Mouse (Mus musculus) limb, embryonic 13.5 days (tissue): Measurements from ENCODE around the gene Cul9. TPM values are rescaled to one million over a fixed set of nuclear protein-coding genes. Genes with fewer than 3 reads are reported as not detected.
A peak's percentile ranks its signal among the peaks of the same experiment; 100 is the strongest.
"Not testable (repeated sequence)": the region's sequence is repeated elsewhere in the genome, so short reads cannot be mapped to it uniquely, and the experiment has no call there.

ENCODE experiments used
- ATAC-seq: fragments of 200-750 bp; cut with Nextera tagmentation; 2 replicates; pipeline ENCODE4 v1.8.0; 2017; ENCODE audit warnings: low read depth, moderate number of reproducible peaks, moderate TSS enrichment; ENCODE audit not compliant: low FRiP score
- H3K27ac ChIP-seq: fragments of 300-500 bp; sonication (generic); 2 replicates; pipeline ENCODE4 v1.5.1; 2015; ENCODE audit warnings: inconsistent platforms, mild to moderate bottlenecking, moderate library complexity
- H3K27me3 ChIP-seq: fragments of 300-500 bp; sonication (generic); 2 replicates; pipeline ENCODE4 v1.6.1; 2015; ENCODE audit warnings: mild to moderate bottlenecking, inconsistent platforms
- H3K36me3 ChIP-seq: fragments of 300-500 bp; sonication (generic); 2 replicates; pipeline ENCODE4 v1.6.1; 2015; ENCODE audit warnings: inconsistent platforms, mild to moderate bottlenecking, moderate library complexity
- H3K4me1 ChIP-seq: fragments of 300-500 bp; sonication (generic); 2 replicates; pipeline ENCODE4 v1.6.1; 2015; ENCODE audit warnings: inconsistent platforms
- H3K4me2 ChIP-seq: fragments of 300-500 bp; sonication (generic); replicated peaks from 2 replicates; pipeline ENCODE4 v1.6.1; 2015; ENCODE audit warnings: inconsistent platforms, mild to moderate bottlenecking, moderate library complexity
- H3K4me3 ChIP-seq: fragments of 300-500 bp; sonication (generic); 2 replicates; pipeline ENCODE4 v1.5.1; 2015; ENCODE audit warnings: moderate library complexity, mild to moderate bottlenecking, inconsistent platforms
- H3K9ac ChIP-seq: fragments of 300-500 bp; sonication (generic); 2 replicates; pipeline ENCODE4 v1.6.1; 2015; ENCODE audit warnings: mild to moderate bottlenecking, inconsistent platforms
- H3K9me3 ChIP-seq: fragments of 300-500 bp; sonication (generic); 2 replicates; pipeline ENCODE4 v1.6.1; 2016; ENCODE audit warnings: inconsistent platforms
- WGBS: fragments of 180-500 bp; shearing (Covaris S2); methylation state at CpG from one replicate; pipeline ENCODE4 v1.1.7; 2015; 5-methylcytosine and 5-hydroxymethylcytosine counted together
- polyA plus RNA-seq: library from polyadenylated mRNA; unstranded; fragments of >200 nt; fragmentation: Nextera tagmentation; extraction: Ambion mirVana; gene quantifications from 2 replicates; pipeline ENCODE4 v1.2.1, GENCODE M21; 2015

Cul9 gene
- polyA plus RNA-seq, 1 experiment from 2014 or later: 12.4 TPM

DNA sequence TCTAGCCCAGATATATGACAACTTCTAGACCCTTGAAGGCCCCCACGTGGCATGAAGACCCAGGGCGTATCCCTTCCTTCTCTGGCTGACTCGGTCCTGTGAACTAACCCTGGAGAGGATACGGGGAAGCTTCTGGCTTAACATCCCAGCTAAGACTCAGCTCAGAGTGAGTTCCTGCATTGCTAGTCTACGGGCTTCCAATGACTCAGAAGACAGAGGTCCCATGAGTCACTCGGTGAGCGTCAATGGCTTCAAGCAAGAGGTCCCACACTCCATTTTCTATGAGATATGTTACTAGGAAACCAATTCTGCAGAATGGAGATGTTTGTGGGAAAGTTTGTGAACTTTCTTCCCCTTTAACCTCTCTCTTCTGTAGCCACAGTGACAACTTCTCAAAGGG lies 28.3 kb upstream of the Cul9 start:
- WGBS: 95% methylated on average over 7 of the region's 7 CpGs
- Histone ChIP-seq H3K9ac (no peak overlapping the region), H3K36me3 (peaks cover 93% of the 10 kb centered on the region), H3K27me3 (no peaks in the 10 kb centered on the region), H3K4me1 (no peaks in the 10 kb centered on the region), H3K9me3 (no peaks in the 10 kb centered on the region), H3K4me3 (no peak overlapping the region), H3K4me2 (no peak overlapping the region), H3K27ac (no peak overlapping the region)
- ATAC-seq: no peak

DNA sequence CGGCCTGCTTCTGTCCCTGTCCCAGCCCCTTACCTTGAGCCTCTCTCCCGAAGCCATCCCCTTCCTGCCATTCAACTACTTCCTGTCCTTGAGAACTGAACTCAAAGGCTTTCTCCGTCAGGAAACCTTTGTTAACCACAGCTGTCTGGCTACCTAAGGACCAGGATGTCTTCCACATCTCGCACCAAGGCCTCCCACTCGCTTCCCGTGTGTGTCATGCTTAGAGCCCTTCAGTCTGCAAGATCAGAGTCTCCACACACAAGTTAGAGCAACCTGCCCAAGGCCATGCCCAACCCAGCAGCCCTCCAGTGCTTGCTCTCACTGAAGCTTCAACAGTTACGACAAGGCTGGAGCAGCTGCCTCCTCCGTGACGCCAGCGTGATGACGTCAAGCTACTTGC lies 24.8 kb upstream of the Cul9 start:
- Histone ChIP-seq H3K4me1 (no peaks in the 10 kb centered on the region), H3K36me3 (peaks cover 97% of the 10 kb centered on the region), H3K9me3 (no peaks in the 10 kb centered on the region), H3K27me3 (no peaks in the 10 kb centered on the region), H3K9ac (no peak overlapping the region), H3K4me3 (no peak overlapping the region), H3K27ac (no peak overlapping the region; the same call in 1 of the 2 replicates), H3K4me2 (no peak overlapping the region)
- WGBS: 91% methylated on average over 11 of the region's 11 CpGs
- no peak for ATAC-seq

DNA sequence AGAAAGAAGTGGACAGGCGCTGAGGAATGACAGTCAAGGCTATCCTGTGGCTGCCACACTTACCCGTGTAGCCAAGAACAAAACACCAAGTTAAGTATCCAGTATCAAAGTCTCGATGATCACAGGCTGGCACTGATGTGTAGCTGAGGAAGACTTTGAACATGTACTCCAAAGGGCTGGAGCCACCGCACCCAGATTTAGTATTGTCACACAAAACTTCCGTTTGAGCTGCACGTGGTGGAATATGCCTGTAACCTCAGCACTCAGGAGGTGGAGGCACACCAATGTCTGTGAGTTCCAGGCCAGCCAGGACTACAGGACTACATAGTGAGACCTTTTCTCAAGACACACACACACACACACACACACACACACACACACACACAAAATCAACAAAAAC lies 13.0 kb upstream of the Cul9 start:
- no peak overlapping the region for H3K9ac ChIP-seq
- H3K4me2 ChIP-seq: no peak overlapping the region
- peaks cover 15% of the 10 kb centered on the region for H3K36me3 ChIP-seq
- no peaks in the 10 kb centered on the region for H3K9me3 ChIP-seq
- 96% methylated on average over 6 of the region's 6 CpGs for WGBS
- H3K4me1 ChIP-seq: peaks cover 18% of the 10 kb centered on the region
- ATAC-seq: no peak
- H3K27me3 ChIP-seq: no peaks in the 10 kb centered on the region
- H3K27ac ChIP-seq: no peak overlapping the region
- no peak overlapping the region for H3K4me3 ChIP-seq

DNA sequence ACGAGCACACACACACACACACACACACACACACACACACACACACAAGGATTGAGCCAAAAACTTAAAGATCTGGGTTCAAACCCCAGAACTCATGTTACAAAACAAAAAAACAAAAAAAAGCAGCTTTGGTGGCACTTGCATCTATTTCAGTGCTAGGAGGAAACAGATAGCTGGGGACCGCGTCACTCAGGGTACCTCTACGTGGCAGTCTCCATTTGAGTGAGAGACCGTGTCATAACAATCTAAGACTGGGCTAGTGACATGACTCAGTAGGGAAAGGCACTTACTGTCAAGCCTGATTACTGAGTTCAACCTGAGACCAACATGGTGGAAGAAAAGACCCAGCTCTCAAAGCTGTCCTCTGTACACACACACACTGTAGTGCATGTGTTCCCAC lies 12.0 kb upstream of the Cul9 start:
- Histone ChIP-seq H3K36me3 (peaks cover 5% of the 10 kb centered on the region), H3K9ac (no peak overlapping the region), H3K27ac (no peak overlapping the region), H3K4me3 (no peak overlapping the region), H3K27me3 (no peaks in the 10 kb centered on the region), H3K4me1 (peaks cover 28% of the 10 kb centered on the region), H3K9me3 (no peaks in the 10 kb centered on the region), H3K4me2 (no peak overlapping the region)
- WGBS: 84% methylated on average over 5 of the region's 5 CpGs
- ATAC-seq: no peak

DNA sequence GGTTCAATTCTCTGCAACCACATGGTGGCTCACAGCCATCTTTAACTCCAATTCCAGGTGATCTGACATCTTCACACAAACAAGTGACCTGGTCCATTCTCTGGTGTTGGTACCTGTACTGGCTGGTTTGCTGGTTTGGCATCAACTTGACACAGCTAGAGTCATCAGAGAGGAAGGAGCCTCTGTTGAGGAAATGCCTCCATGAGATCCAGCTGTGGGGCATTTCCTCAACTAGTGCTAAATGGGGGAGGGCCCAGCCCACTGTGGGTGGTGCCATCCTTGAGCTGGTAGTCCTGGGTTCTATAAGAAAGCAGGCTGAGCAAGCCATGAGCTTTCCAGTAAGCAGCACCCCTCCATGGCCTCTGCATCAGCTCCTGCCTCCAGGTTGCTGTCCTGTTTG lies 11.1 kb upstream of the Cul9 start:
- Histone ChIP-seq H3K4me1 (peaks cover 35% of the 10 kb centered on the region), H3K4me2 (peak overlapping the region; percentile 79), H3K27ac (peak overlapping the region; percentile 91), H3K4me3 (peak overlapping the region; percentile 99; the same call in 1 of the 2 replicates), H3K9ac (peak overlapping the region; percentile 74; the same call in 1 of the 2 replicates)
- H3K36me3 ChIP-seq, ATAC-seq, H3K9me3 ChIP-seq, H3K27me3 ChIP-seq: not testable (repeated sequence)

DNA sequence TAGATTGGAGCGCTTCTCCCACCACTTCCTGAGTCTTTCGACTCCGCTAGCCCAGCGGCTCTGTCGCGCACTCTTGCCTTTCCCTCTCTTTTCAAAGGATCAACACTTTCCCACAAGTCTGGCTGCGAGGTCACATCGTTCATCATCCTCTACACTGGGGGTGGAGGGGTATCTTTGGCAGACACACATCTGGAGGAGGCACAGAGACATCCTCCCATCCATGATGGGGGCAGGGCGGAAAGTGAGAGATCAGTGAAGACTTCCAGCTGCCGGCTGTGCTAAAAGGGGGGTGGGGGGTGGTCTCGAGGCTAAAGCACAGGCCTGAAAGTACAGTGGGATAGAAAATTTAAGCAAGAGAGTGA lies 10.4 kb upstream of the Cul9 start:
- Histone ChIP-seq H3K9me3 (no peaks in the 10 kb centered on the region), H3K9ac (peak overlapping the region; percentile 74), H3K36me3 (peaks cover 7% of the 10 kb centered on the region), H3K4me2 (peak overlapping the region; percentile 79), H3K4me1 (peaks cover 38% of the 10 kb centered on the region), H3K4me3 (peak overlapping the region; percentile 99), H3K27me3 (no peaks in the 10 kb centered on the region), H3K27ac (peak overlapping the region; percentile 91)
- peak; percentile 4; the same call in 1 of the 2 replicates for ATAC-seq
- WGBS: under 1% methylated on average over 11 of the region's 11 CpGs

DNA sequence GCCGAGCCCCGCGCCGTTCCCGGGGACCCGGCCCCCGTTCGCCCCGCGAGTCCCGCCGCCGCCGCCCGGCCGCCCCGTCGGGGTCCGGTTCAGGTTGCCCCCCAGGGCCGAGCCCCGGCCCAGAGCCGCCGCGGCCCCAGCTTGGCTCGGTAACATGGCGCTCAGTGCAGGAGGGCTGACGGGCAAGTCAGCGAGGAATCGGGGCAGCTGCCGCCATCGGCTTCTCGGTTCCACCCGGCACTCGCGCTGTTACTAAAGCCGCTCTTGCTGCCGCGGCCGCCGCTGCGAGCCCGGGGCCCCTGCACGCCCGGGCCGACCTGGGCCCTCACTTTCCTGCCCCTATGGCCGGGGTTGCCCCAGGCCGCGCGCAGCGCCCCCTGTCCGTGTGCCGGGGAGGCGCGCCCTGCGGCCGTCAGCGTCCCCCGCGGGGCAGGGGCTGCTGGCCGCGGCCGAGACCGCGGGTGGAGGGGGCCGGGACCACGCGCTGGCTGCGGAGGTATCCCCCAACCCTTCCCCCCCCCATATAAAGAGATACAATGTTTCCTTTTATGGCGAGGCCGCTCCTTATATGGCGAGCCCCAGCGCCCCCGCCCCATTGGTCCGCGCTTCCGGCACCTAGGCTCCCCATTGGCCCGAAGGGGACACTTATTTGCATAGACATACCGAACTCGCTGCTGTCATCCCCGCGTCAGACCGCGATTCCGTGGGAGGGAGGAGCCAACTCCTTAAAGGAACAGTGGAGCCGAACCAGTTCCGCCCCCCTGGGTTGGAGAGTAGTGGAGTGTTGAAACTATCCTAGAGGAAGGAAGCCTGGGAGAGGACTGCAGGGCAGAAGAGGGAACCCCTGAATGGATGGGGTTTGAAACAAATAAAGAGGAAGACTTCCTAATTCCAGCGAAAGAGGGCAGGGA lies 9.7 kb upstream of the Cul9 start, which contains the start of gene Srf:
Gene Srf, minus strand, starts transcription at position 503 of the 911 bp plus-strand sequence.
- under 1% methylated on average over 83 of the region's 87 CpGs for WGBS
- H3K9me3 ChIP-seq: no peaks in the 10 kb centered on the region
- H3K4me3 ChIP-seq: peak within 1 kb of the TSS; percentile 99
- ATAC-seq: peak; percentile 94
- H3K9ac ChIP-seq: peak within 1 kb of the TSS; percentile 99
- peaks cover 14% of the 10 kb centered on the region for H3K36me3 ChIP-seq
- H3K4me2 ChIP-seq: peak within 1 kb of the TSS; percentile 92
- H3K27me3 ChIP-seq: no peaks in the 10 kb centered on the region
- peaks cover 38% of the 10 kb centered on the region for H3K4me1 ChIP-seq
- H3K27ac ChIP-seq: peak within 1 kb of the TSS; percentile 91

DNA sequence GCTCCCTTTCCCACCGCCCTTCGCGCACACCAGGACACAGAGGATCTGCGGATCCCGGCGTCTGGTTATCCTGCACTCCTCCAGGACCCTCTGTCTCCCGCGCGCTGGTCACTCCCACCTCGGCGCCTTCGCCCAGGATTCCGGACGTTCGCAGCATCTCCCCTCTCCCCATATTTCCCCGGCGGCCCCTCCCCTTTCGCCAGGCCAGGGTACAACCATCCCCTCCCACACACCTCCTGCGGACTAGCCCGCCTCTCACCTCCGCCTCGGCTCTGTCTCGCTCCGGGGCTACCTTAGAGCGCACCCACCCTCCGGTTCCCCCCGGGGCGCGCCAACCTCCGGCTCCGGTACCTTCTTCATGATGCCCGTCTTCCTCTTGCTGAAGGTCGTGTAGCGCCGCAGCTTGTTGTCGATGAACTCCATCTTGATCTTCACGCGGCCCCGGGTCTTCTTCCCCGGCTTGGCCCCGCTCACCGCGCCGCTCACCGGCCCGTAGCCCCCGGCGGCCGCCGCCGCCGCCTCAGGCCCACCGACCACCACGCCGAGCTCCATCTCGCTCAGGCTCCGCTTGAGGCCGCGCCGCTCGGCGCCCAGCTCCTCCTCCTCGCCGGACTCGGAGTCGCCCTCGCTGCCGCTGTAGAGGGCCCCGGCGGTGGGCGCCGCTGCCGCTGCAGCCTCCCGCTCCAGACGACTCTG lies 8.9 kb upstream of the Cul9 start:
- under 1% methylated on average over 74 of the region's 75 CpGs for WGBS
- Histone ChIP-seq H3K27ac (peak overlapping the region; percentile 88), H3K9me3 (no peaks in the 10 kb centered on the region), H3K27me3 (no peaks in the 10 kb centered on the region), H3K4me3 (peak overlapping the region; percentile 99), H3K9ac (peak overlapping the region; percentile 99), H3K4me2 (peak overlapping the region; percentile 92), H3K4me1 (peaks cover 38% of the 10 kb centered on the region), H3K36me3 (peaks cover 22% of the 10 kb centered on the region)
- ATAC-seq: no peak

DNA sequence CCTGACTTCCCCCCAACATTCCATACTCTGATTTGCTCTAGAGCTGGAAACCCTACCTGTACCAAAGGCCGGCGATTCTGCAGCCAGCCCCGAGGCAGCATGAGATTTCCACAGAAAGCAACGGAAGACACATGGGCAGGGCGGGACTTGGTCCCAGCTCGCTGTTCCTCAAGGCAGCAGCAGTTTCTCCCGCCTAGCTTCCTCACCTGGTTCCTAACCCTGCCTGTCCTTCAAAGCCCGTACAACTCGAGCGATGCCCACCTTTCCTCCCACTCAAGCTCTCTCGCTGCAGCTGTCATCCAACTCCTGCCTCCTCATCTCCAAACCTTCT lies 8.4 kb upstream of the Cul9 start:
- Histone ChIP-seq H3K4me1 (peaks cover 38% of the 10 kb centered on the region), H3K27ac (peak overlapping the region; percentile 88), H3K9ac (peak overlapping the region; percentile 99), H3K4me3 (peak overlapping the region; percentile 99), H3K27me3 (no peaks in the 10 kb centered on the region), H3K9me3 (no peaks in the 10 kb centered on the region), H3K36me3 (peaks cover 27% of the 10 kb centered on the region), H3K4me2 (peak overlapping the region; percentile 92)
- ATAC-seq: no peak
- WGBS: under 1% methylated on average over 11 of the region's 11 CpGs

DNA sequence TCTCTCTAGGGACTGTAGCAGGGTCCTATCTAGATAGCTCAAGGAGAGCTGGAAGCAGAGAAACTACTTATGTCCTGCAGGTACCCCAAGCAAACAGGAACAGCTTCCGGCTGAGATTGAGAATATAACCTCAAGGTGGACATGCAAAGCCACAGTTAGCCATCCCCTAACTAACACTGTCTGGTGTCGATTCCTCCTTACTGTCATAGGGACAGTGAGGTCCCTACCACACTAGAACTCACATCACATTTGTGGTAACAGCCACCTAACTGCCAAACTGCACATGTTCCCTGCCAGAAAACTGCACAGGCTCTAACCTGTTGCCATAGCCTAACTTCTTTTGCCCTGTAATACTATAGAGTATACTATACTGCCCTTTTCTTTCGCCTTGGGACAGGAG lies 7.7 kb upstream of the Cul9 start:
- WGBS: 62% methylated on average over 3 of the region's 3 CpGs

DNA sequence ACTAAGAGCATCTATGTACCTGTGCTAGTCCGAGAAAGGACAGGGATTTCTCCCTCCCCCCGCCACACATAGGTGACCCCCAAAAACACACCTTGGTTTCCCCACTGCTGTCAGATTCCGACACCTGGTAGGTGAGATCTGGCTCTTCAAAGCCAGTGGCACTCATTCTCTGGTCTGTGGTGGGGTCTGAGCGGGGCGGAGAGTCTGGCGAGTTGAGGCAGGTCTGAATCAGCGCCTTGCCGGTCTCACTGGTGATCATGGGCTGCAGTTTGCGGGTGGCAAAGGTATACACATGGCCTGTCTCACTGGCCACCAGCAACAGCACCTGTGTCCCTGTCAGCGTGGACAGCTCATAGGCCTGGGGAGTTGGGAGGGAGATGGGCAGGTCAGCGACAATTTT lies 7.3 kb upstream of the Cul9 start:
- peak overlapping the region; percentile 99; the same call in 1 of the 2 replicates for H3K9ac ChIP-seq
- ATAC-seq: no peak
- peaks cover 36% of the 10 kb centered on the region for H3K36me3 ChIP-seq
- H3K4me3 ChIP-seq: peak overlapping the region; percentile 99
- H3K4me1 ChIP-seq: peaks cover 38% of the 10 kb centered on the region
- H3K9me3 ChIP-seq: no peaks in the 10 kb centered on the region
- peak overlapping the region; percentile 63 for H3K27ac ChIP-seq
- whole genome bisulfite sequencing: 37% methylated on average over 11 of the region's 11 CpGs
- H3K4me2 ChIP-seq: peak overlapping the region; percentile 92
- no peaks in the 10 kb centered on the region for H3K27me3 ChIP-seq

More for the DNA sequence above, 7.7 kb upstream of the Cul9 start:
- H3K4me1 ChIP-seq: peaks cover 38% of the 10 kb centered on the region
- ATAC-seq: no peak
- no peaks in the 10 kb centered on the region for H3K9me3 ChIP-seq
- peak overlapping the region; percentile 99 for H3K4me3 ChIP-seq
- H3K4me2 ChIP-seq: peak overlapping the region; percentile 92
- no peaks in the 10 kb centered on the region for H3K27me3 ChIP-seq
- peak overlapping the region; percentile 63; the same call in 1 of the 2 replicates for H3K27ac ChIP-seq
- peaks cover 32% of the 10 kb centered on the region for H3K36me3 ChIP-seq
- H3K9ac ChIP-seq: peak overlapping the region; percentile 99

DNA sequence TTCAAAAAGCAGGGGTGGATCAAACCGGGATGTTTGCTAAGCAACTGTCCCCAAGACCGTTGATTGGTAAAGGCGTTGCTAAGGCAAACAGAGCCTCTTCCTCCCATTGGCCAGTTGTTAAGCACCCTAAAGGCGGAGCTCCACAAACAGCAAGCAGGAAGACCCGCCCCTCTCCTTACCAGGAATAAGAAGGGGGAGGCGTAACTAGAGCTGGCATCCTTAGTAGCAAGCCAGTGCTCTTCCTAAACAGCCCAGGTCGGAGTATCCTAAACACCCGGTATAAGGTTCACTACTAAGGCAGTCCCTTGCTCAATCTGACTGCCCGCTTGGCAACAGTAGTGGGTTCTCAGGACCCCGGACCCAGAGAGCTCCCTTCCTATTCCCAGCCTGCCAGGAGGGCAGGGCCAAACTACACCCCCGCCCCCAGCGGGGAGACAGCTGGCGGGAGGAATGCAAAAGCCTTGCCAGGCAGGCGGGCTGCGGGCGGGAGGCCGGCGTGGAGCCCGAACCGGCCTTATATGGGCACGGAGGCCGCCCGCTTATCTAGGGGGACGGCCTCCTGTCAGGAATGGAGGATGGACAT lies 6.7 kb upstream of the Cul9 start:
- ATAC-seq: peak; percentile 75
- peak overlapping the region; percentile 63 for H3K27ac ChIP-seq
- 2% methylated on average over 24 of the region's 24 CpGs for WGBS

More for the DNA sequence above, 6.7 kb upstream of the Cul9 start:
- Histone ChIP-seq H3K27me3 (peaks cover 1% of the 10 kb centered on the region; the same call in 1 of the 2 replicates), H3K4me2 (peak overlapping the region; percentile 92), H3K4me3 (peak overlapping the region; percentile 99), H3K36me3 (peaks cover 42% of the 10 kb centered on the region), H3K4me1 (peaks cover 38% of the 10 kb centered on the region), H3K9me3 (no peaks in the 10 kb centered on the region), H3K9ac (no peak overlapping the region)
